Mouse (Mus musculus) ES-E14 (cell line): ENCODE data around the gene Dlgap1. TPM values are rescaled to one million over a fixed set of nuclear protein-coding genes. Genes with fewer than 3 reads are reported as not detected.

Experiments used
- DNase-seq: peaks from one replicate; pipeline ENCODE4 v3.0.0-alpha.2; 2013; ENCODE audit warnings: low read depth, low spot score
- H3K27ac ChIP-seq: 2 replicates; pipeline ENCODE4 v1.5.1; 2012; ENCODE audit warnings: low read depth, mild to moderate bottlenecking, low read length, moderate library complexity, mixed read lengths; ENCODE audit not compliant: poor library complexity, insufficient read depth, severe bottlenecking
- H3K36me3 ChIP-seq: 2 replicates; pipeline ENCODE4 v1.6.1; 2012; ENCODE audit warnings: mild to moderate bottlenecking, low read length, moderate library complexity, mixed read lengths; ENCODE audit not compliant: control insufficient read depth, poor library complexity, insufficient read depth, severe bottlenecking
- H3K4me1 ChIP-seq, 2 experiments: fragments of 150-350 bp in 1 of 2; sonication (generic) in 1 of 2; 2 replicates each; pipeline ENCODE4 v1.6.1; 2012; ENCODE audit warnings: low read length in 2 of 2, mild to moderate bottlenecking in 1 of 2, mixed read lengths in 1 of 2; ENCODE audit not compliant: control insufficient read depth in 2 of 2, insufficient read depth in 2 of 2, poor library complexity in 1 of 2
- H3K4me3 ChIP-seq, 2 experiments: fragments of 150-350 bp in 1 of 2; sonication (generic) in 1 of 2; 2 replicates each; pipeline ENCODE4 v1.5.1; 2012; ENCODE audit warnings: low read length in 2 of 2, low read depth in 1 of 2, mild to moderate bottlenecking in 1 of 2, mixed read lengths in 1 of 2; ENCODE audit not compliant: insufficient read depth in 1 of 2, poor library complexity in 1 of 2, severe bottlenecking in 1 of 2
- H3K9ac ChIP-seq: 2 replicates; pipeline ENCODE4 v1.6.1; 2012; ENCODE audit warnings: low read depth, mild to moderate bottlenecking, low read length, mixed read lengths; ENCODE audit not compliant: poor library complexity, insufficient read depth, severe bottlenecking
- H3K9me3 ChIP-seq: fragments of 150-350 bp; sonication (generic); 2 replicates; pipeline ENCODE4 v1.6.1; 2012; ENCODE audit warnings: low read depth, mild to moderate bottlenecking, low read length; ENCODE audit not compliant: control insufficient read depth, insufficient read depth
- CHD2 ChIP-seq: IDR thresholded peaks from 2 replicates; pipeline ENCODE4 v1.6.1; 2014; ENCODE audit warnings: mild to moderate bottlenecking, low read depth, low read length, inconsistent platforms
- HCFC1 ChIP-seq: IDR thresholded peaks from 2 replicates; pipeline ENCODE4 v1.6.1; 2012; ENCODE audit warnings: low read length, inconsistent platforms, borderline replicate concordance; ENCODE audit not compliant: insufficient read depth
- MAFK ChIP-seq: IDR thresholded peaks from 2 replicates; pipeline ENCODE4 v1.6.1; 2014; ENCODE audit warnings: mild to moderate bottlenecking, low read depth, low read length, inconsistent platforms; ENCODE audit not compliant: insufficient read depth
- ZC3H11A ChIP-seq: IDR thresholded peaks from 2 replicates; pipeline ENCODE4 v1.6.1; 2012; ENCODE audit warnings: low read depth, mild to moderate bottlenecking, inconsistent platforms, low read length, borderline replicate concordance
- ZNF384 ChIP-seq: IDR thresholded peaks from 2 replicates; pipeline ENCODE4 v1.6.1; 2012; ENCODE audit warnings: low read depth, low read length, inconsistent platforms
- in situ Hi-C, 2 experiments: fragments of 600-800 bp; cut with MboI; formaldehyde crosslinking; loops; one replicate each; pipeline ENCODE4 v1.15.1; 2025; ENCODE audit warnings: low sequenced_read_pairs in 2 of 2, inconsistent platforms in 1 of 2; ENCODE audit not compliant: unreplicated experiment in 2 of 2
- total RNA-seq: library from RNA; depleted of rRNA; stranded (reverse); fragments of 300-350 nt; gene quantifications from 2 replicates; pipeline ENCODE4 v1.2.3, GENCODE M21; 2012

Gene Dlgap1
- total RNA-seq, 1 experiment, result 0.94 TPM

DNA sequence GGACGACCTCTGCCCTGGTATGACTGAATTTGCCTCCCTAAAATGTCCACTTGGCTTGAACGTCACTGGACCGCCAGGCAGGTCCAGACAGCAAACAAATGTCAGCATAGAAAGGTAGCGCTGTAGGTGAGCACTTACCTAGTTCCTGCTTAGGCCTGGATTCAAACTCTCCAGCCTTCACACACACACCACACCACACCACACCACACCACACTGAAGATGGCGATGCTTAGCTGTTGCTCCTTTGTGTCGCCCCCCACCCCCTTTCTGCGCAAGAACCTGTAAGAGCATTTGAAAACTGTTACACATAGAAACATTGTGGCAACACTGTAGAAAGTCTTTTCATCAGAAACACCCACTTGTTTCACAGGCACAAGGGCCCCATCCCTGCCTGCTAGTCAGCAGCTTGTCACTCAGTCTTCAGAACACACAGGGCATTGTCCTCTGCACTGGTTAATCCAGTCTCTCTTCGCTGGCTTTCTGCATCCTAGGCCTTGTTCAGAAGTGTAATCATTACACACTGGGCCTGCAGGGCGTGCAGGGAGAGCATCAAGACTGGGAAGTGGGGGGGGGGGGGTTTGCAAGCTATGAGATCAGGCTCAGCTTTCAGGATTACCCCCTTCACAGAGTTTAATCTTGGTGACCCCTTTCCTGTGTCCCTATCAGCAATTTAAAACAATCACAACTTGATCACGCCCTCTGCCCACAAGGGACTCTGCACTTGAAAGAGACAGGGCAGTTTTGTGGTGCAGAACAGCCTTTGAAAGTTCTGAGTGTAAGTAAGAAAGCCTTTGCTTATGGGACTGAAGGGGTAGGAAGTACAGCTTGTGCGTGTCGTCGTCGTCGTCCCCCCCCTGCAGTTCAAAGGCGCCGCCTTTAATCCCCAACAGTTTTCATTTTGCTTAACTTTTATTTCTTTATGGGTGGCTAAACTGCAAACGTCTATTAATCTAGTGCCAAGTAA lies 812.1 kb downstream of the Dlgap1 start:
- in situ Hi-C loops, result no loop called here
- no peak overlapping the region for H3K4me3 ChIP-seq
- DNase-seq, result no peak
- TF ChIP-seq CHD2 (no peak), HCFC1 (no peak), ZC3H11A (no peak), MAFK (no peak), ZNF384 (no peak)
- H3K4me1 ChIP-seq, result peaks cover 13% of the 10 kb centered on the region in 2 experiments; a peak in 2 of 4 replicates
- no peaks in the 10 kb centered on the region for H3K36me3 ChIP-seq
- H3K27ac ChIP-seq, result no peak overlapping the region; the same call in 1 of the 2 replicates
- no peaks in the 10 kb centered on the region for H3K9me3 ChIP-seq
- peak overlapping the region; percentile 6; the same call in 1 of the 2 replicates for H3K9ac ChIP-seq

DNA sequence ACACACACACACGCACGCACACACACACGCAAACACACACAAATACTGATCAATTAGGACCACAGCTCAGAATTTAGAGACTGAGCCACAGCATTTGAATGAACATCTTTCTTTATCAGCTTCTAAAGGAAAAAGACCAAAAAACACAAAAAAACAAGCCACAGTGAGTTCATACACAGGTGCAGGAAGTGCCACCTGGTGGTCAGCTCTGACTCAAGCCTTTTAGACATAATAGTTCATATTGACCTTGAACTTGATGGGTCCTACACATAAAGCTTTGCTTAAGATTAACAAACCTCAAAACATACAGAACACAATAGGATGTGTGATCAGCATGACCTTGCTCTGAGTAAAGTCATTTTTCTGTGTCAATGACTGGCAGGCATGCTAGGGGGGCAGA lies 814.4 kb downstream of the Dlgap1 start:
- peaks cover 13% of the 10 kb centered on the region in 2 experiments; a peak in 2 of 4 replicates for H3K4me1 ChIP-seq
- no peak overlapping the region for H3K9ac ChIP-seq
- DNase-seq, result no peak
- H3K9me3 ChIP-seq, result no peaks in the 10 kb centered on the region
- in situ Hi-C loops, result no loop called here
- H3K36me3 ChIP-seq, result no peaks in the 10 kb centered on the region
- 0 out of 2 replicates have a peak, but pooled peaks have one; percentile 21 for TF ChIP-seq ZNF384
- no peak for TF ChIP-seq MAFK
- no peak overlapping the region for H3K4me3 ChIP-seq
- no peak overlapping the region for H3K27ac ChIP-seq

DNA sequence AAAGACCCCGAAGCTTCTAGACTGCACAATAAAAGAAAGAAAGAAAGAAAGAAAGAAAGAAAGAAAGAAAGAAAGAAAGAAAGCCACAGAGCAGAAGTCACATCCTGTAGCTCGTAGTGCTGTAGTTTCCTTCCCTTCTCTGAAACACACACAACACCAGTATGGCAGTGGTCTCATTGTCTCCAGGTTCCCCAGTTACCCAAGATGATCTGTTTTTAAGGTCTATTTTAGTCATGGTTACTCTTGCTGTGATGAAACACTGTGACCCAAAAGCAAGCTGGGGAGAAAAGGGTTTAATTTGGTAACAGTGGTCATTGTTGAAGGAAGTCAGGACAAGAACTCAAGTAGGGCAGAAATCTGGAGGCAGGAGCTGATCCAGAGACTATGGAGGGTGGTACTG lies 818.5 kb downstream of the Dlgap1 start:
- Histone ChIP-seq H3K36me3 (no peaks in the 10 kb centered on the region; the same call in 1 of the 2 replicates), H3K9me3 (no peaks in the 10 kb centered on the region), H3K9ac (no peak overlapping the region), H3K27ac (no peak overlapping the region), H3K4me3 (no peak overlapping the region), H3K4me1 (peaks cover 0 to 2% of the 10 kb centered on the region in 2 experiments; a peak in 1 of 4 replicates)
- in situ Hi-C loops, result no loop called here
- TF ChIP-seq ZC3H11A (no peak), ZNF384 (no peak), MAFK (no peak), HCFC1 (no peak), CHD2 (no peak)
- DNase-seq, result no peak

DNA sequence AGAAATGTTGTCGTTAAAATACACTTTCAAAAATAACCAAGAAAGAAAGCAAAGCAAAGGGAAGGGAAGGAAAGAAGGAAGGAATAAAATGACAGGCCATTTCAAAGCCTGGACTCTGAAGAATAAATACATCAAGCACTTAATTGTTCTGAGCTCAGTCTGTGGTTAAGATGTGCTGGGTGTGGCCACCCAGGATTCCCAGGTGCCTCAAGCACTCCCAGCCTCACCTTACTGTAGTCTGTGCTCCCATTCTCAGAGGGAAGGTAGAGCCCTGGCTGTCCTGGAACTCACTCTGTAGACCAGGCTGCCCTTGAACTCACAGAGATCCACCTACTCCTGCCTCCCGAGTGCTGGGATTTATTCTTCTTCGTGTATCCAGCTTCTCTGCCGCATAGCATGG lies 821.9 kb downstream of the Dlgap1 start:
- Histone ChIP-seq H3K9ac (no peak overlapping the region), H3K27ac (no peak overlapping the region), H3K4me1 (peaks cover 0 to 8% of the 10 kb centered on the region in 2 experiments; a peak in 3 of 4 replicates), H3K4me3 (no peak overlapping the region), H3K9me3 (no peaks in the 10 kb centered on the region), H3K36me3 (no peaks in the 10 kb centered on the region; the same call in 1 of the 2 replicates)
- in situ Hi-C loops, result no loop called here
- DNase-seq, result no peak
- TF ChIP-seq ZC3H11A, result no peak
- no peak for TF ChIP-seq HCFC1
- TF ChIP-seq CHD2, result no peak
- no peak for TF ChIP-seq MAFK
- no peak for TF ChIP-seq ZNF384
